Mouse (Mus musculus) adrenal gland, adult 8-10 months (tissue): ENCODE measurements around the gene Rbms1. TPM values are rescaled to one million over a fixed set of nuclear protein-coding genes. Genes with fewer than 3 reads are reported as not detected.
"Not testable (repeated sequence)": the region's sequence is repeated elsewhere in the genome, so short reads cannot be mapped to it uniquely, and the experiment has no call there.

Source experiments
- DNase-seq: peaks from one replicate; pipeline ENCODE4 v3.0.0; 2022
- total RNA-seq, 4 experiments: library from RNA; stranded (reverse); gene quantifications; 2 replicates each; pipeline ENCODE4 v1.2.4; 2022

The Rbms1 gene
- total RNA-seq, 4 experiments from 2014 or later, result 40.6 to 71.6 (median 53.7) TPM

GRCm38 (mm10) chr2:60844259-60844658 is 118.7 kb downstream of the Rbms1 start:
- no peak for DNase-seq

GRCm38 (mm10) chr2:60843633-60844032 is 119.4 kb downstream of the Rbms1 start:
- no peak for DNase-seq

- no peak for DNase-seq
Observed at GRCm38 (mm10) chr2:60842976-60843375, 120.0 kb downstream of the Rbms1 start.

GRCm38 (mm10) chr2:60840922-60841321 is 122.1 kb downstream of the Rbms1 start:
- DNase-seq, result no peak

- no peak for DNase-seq
Observed at GRCm38 (mm10) chr2:60839498-60839897, 123.5 kb downstream of the Rbms1 start.

- DNase-seq, result peak; percentile 27
Observed at GRCm38 (mm10) chr2:60838856-60839255, 124.1 kb downstream of the Rbms1 start.

GRCm38 (mm10) chr2:60837616-60838015 is 125.4 kb downstream of the Rbms1 start:
- DNase-seq, result no peak

- DNase-seq, result no peak
Observed at GRCm38 (mm10) chr2:60836237-60836636, 126.8 kb downstream of the Rbms1 start.

GRCm38 (mm10) chr2:60834293-60834692 is 128.7 kb downstream of the Rbms1 start:
- DNase-seq, result no peak

- no peak for DNase-seq
Observed at GRCm38 (mm10) chr2:60832254-60832653, 130.7 kb downstream of the Rbms1 start.

GRCm38 (mm10) chr2:60830464-60830863 is 132.5 kb downstream of the Rbms1 start:
- not testable (repeated sequence) for DNase-seq

GRCm38 (mm10) chr2:60828908-60829462 is 134.0 kb downstream of the Rbms1 start:
- no peak for DNase-seq

GRCm38 (mm10) chr2:60827152-60827428 is 135.9 kb downstream of the Rbms1 start:
- no peak for DNase-seq

- DNase-seq, result no peak
Observed at GRCm38 (mm10) chr2:60826406-60827151, 136.4 kb downstream of the Rbms1 start.

- no peak for DNase-seq
Observed at GRCm38 (mm10) chr2:60825690-60826089, 137.3 kb downstream of the Rbms1 start.

- DNase-seq, result no peak
Observed at GRCm38 (mm10) chr2:60821635-60822034, 141.4 kb downstream of the Rbms1 start.

GRCm38 (mm10) chr2:60818632-60819031 is 144.4 kb downstream of the Rbms1 start:
- DNase-seq, result no peak

- no peak for DNase-seq
Observed at GRCm38 (mm10) chr2:60816307-60816706, 146.7 kb downstream of the Rbms1 start.

- peak; percentile 56 for DNase-seq
Observed at GRCm38 (mm10) chr2:60814788-60815187, 148.2 kb downstream of the Rbms1 start.

GRCm38 (mm10) chr2:60812949-60813348 is 150.0 kb downstream of the Rbms1 start:
- DNase-seq, result no peak

- peak; percentile 39 for DNase-seq
Observed at GRCm38 (mm10) chr2:60810617-60811016, 152.4 kb downstream of the Rbms1 start.

- DNase-seq, result no peak
Observed at GRCm38 (mm10) chr2:60809441-60809921, 153.5 kb downstream of the Rbms1 start.

- DNase-seq, result no peak
Observed at GRCm38 (mm10) chr2:60808822-60809221, 154.2 kb downstream of the Rbms1 start.
